ENCODE assay signal across 8 mouse cellular contexts in the genomic region with DNA sequence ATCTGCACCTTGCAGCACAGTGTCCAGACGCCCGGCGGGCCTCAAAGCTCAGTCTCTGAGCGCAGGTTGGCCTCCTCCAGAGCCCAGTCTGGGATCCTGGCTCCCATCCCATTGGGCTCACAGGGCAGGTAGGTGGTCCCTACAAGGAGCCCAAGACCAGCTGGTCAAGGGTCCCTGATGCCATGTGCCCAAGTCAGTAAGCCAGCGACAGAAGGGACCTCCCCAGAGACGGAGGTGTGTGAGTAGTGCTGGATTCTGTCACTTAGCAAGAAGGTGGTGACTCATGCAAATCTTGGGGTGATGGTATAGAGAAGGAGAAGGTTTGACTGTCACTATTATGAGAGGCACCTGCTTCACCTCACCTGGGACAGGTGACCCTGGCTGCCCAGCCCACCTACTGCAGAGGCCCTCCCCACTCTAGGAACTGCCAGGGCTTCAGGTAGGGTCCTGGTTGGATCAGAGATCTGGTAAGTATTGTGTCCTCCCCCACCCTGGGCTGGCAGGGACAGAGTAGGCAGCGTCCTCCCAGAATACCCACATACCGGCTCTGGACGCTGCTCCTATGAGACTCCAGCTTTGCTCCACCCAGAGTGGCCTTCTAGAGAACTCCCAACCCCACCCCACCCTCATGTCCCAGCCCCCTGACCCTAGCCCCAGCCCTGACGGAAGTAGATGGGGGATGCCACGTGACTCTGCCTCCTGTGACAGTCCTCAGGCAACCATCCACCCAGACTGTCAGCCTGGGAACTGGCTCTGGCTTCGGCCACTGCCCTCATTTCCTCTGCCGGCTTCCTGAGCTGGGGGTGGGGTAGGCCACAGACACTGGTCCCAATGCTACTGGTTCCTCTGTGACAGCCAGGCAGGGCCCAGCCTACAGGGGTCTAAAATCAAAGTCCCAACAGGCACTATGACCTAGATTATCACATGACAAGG. TPM values are rescaled to one million over a fixed set of nuclear protein-coding genes. Genes with fewer than 3 reads are reported as not detected.
DNase-seq lines count a peak whose midpoint lies in the region; ATAC-seq and TF ChIP-seq lines count a peak whose summit lies in the region.

No protein-coding gene starts in this region.

- 0 out of 2 replicates have a peak overlapping the region, but pooled peaks have one; percentile 7 for H3K9ac ChIP-seq in forebrain, embryonic 15.5 days (replicated peaks)
- H3K9ac ChIP-seq in forebrain, postnatal 0 days = no peak overlapping the region
- no peak overlapping the region for H3K9ac ChIP-seq in intestine, postnatal 0 days (ENCODE audit: low read depth, low read length)

- H3K4me3 ChIP-seq in forebrain, embryonic 15.5 days = no peak overlapping the region
- H3K4me3 ChIP-seq in forebrain, postnatal 0 days (ENCODE audit: low read depth, low read length) = no peak overlapping the region
- H3K4me3 ChIP-seq in intestine, postnatal 0 days (ENCODE audit: low read depth, low read length) = no peak overlapping the region
- peak overlapping the region; percentile 22; the same call in 1 of the 2 replicates for H3K4me3 ChIP-seq in small intestine, adult 2 months (ENCODE audit: low read depth, low read length)

- DNase-seq in forebrain, postnatal 0 days = no peak
- peak; percentile 73 for DNase-seq in adrenal gland, adult 8-10 months
- DNase-seq in heart, adult 11 months = peak; percentile 100
- DNase-seq in lung, adult 18-20 months = peak; percentile 88 to 93

- TF ChIP-seq POLR2A in small intestine, adult 2 months (IDR thresholded peaks at IDR 0.05; ENCODE audit: low read depth, low read length) = no peak

- no peaks in the 10 kb centered on the region for H3K36me3 ChIP-seq in forebrain, embryonic 15.5 days
- no peaks in the 10 kb centered on the region for H3K36me3 ChIP-seq in forebrain, postnatal 0 days (ENCODE audit: insufficient read depth)
- no peaks in the 10 kb centered on the region for H3K36me3 ChIP-seq in intestine, postnatal 0 days (ENCODE audit: control insufficient read depth, insufficient read depth)
- no peaks in the 10 kb centered on the region for H3K36me3 ChIP-seq in small intestine, adult 2 months (ENCODE audit: control insufficient read depth, insufficient read depth, low read length)

- 74% methylated on average over 13 of the region's 13 CpGs for WGBS in forebrain, embryonic 15.5 days
- WGBS in forebrain, postnatal 0 days = 68% methylated on average over 13 of the region's 13 CpGs
- WGBS in intestine, postnatal 0 days = 62% methylated on average over 13 of the region's 13 CpGs
- WGBS in small intestine, adult 2 months = 61% methylated on average over 13 of the region's 13 CpGs

- H3K4me2 ChIP-seq in forebrain, embryonic 15.5 days (replicated peaks) = no peak overlapping the region
- no peak overlapping the region for H3K4me2 ChIP-seq in forebrain, postnatal 0 days (ENCODE audit: low read depth)
- no peak overlapping the region for H3K4me2 ChIP-seq in intestine, postnatal 0 days (replicated peaks; ENCODE audit: low read depth)

- peaks cover 55% of the 10 kb centered on the region for H3K4me1 ChIP-seq in forebrain, embryonic 15.5 days
- H3K4me1 ChIP-seq in forebrain, postnatal 0 days (ENCODE audit: insufficient read depth) = peaks cover 14% of the 10 kb centered on the region; the same call in 1 of the 2 replicates
- no peaks in the 10 kb centered on the region for H3K4me1 ChIP-seq in intestine, postnatal 0 days (replicated peaks; ENCODE audit: control insufficient read depth, insufficient read depth, low read length)
- H3K4me1 ChIP-seq in small intestine, adult 2 months (ENCODE audit: control insufficient read depth, insufficient read depth, insufficient read length, low read length) = peaks cover 5% of the 10 kb centered on the region

- no peak for TF ChIP-seq CTCF in forebrain, postnatal 0 days (IDR thresholded peaks at IDR 0.05; ENCODE audit: low read depth)
- TF ChIP-seq CTCF in intestine, postnatal 0 days (IDR thresholded peaks at IDR 0.05; ENCODE audit: low read depth) = no peak
- TF ChIP-seq CTCF in small intestine, adult 2 months (IDR thresholded peaks at IDR 0.05; ENCODE audit: extremely low read depth, insufficient read length, insufficient replicate concordance, low read depth, low read length) = no peak

- no peaks in the 10 kb centered on the region for H3K9me3 ChIP-seq in forebrain, embryonic 15.5 days
- H3K9me3 ChIP-seq in forebrain, postnatal 0 days (ENCODE audit: low read length) = no peaks in the 10 kb centered on the region
- H3K9me3 ChIP-seq in intestine, postnatal 0 days (ENCODE audit: control insufficient read depth) = no peaks in the 10 kb centered on the region

- H3K27me3 ChIP-seq in forebrain, embryonic 15.5 days = no peaks in the 10 kb centered on the region
- H3K27me3 ChIP-seq in forebrain, postnatal 0 days (ENCODE audit: insufficient read depth, low read length) = no peaks in the 10 kb centered on the region
- peaks cover 6% of the 10 kb centered on the region; the same call in 1 of the 2 replicates for H3K27me3 ChIP-seq in intestine, postnatal 0 days (replicated peaks; ENCODE audit: control insufficient read depth, insufficient read depth, low read length)
- H3K27me3 ChIP-seq in small intestine, adult 2 months (ENCODE audit: control insufficient read depth, insufficient read depth, low read length) = peaks cover 8% of the 10 kb centered on the region

- H3K27ac ChIP-seq in forebrain, embryonic 15.5 days (replicated peaks) = no peak overlapping the region
- H3K27ac ChIP-seq in forebrain, postnatal 0 days (ENCODE audit: low read depth, low read length) = no peak overlapping the region
- H3K27ac ChIP-seq in intestine, postnatal 0 days (ENCODE audit: low read depth, low read length) = peak overlapping the region; percentile 15; the same call in 1 of the 2 replicates
- peak overlapping the region; percentile 41; the same call in 1 of the 2 replicates for H3K27ac ChIP-seq in small intestine, adult 2 months (ENCODE audit: insufficient read depth, low read depth, low read length)

- no peak for ATAC-seq in forebrain, embryonic 15.5 days (replicated peaks)
- no peak for ATAC-seq in forebrain, postnatal 0 days
- ATAC-seq in intestine, postnatal 0 days = peak; percentile 47; the same call in 1 of the 2 replicates
- no peak for ATAC-seq in erythroid progenitor cell, adult 5-6 weeks (replicated peaks; ENCODE audit: low FRiP score, poor library complexity, severe bottlenecking)

RNA-seq across cellular contexts. Expression of gene Aatk, which starts 5.5 kb away (rescaled TPM):
- polyA plus RNA-seq in forebrain, embryonic 15.5 days (2015; fragmentation: Nextera tagmentation; extraction: Ambion mirVana) = 21.9 and 22.5 TPM in 2 replicates
- 104 and 110 TPM in 2 replicates for total RNA-seq in forebrain, postnatal 0 days (2014; rRNA removed)
- polyA plus RNA-seq in forebrain, postnatal 0 days (2015; fragmentation: Nextera tagmentation; extraction: Ambion mirVana) = 27.3 and 31.7 TPM in 2 replicates
- total RNA-seq in adrenal gland, adult 8-10 months (2022) = 10 to 100 TPM; 14.3 to 22.8 (median 18.3) TPM
- 1.6 and 1.7 TPM in 2 replicates for polyA plus RNA-seq in intestine, postnatal 0 days (2015; fragmentation: Nextera tagmentation; extraction: Ambion mirVana)
- polyA plus RNA-seq in small intestine, adult 2 months (2012; rRNA removed) = 4.6 and 6.0 TPM in 2 replicates
- 0.84 and 1.4 TPM in 2 replicates for total RNA-seq in erythroid progenitor cell, adult 5-6 weeks (2015; ENCODE audit: low replicate concordance)
- 0.26 and 0.53 TPM in 2 replicates for total RNA-seq in erythroid progenitor cell, adult 5-6 weeks (2017; ENCODE audit: low replicate concordance)

RNA-seq across cellular contexts. Expression of gene Cep131, which starts 45.2 kb away (rescaled TPM):
- polyA plus RNA-seq in forebrain, embryonic 15.5 days (2015; fragmentation: Nextera tagmentation; extraction: Ambion mirVana) = 34.6 and 35.0 TPM in 2 replicates
- total RNA-seq in forebrain, postnatal 0 days (2014; rRNA removed) = 18.3 and 21.4 TPM in 2 replicates
- 21.0 and 22.0 TPM in 2 replicates for polyA plus RNA-seq in forebrain, postnatal 0 days (2015; fragmentation: Nextera tagmentation; extraction: Ambion mirVana)
- 100 to 1,000 TPM in 2 of 4 experiments, 10 to 100 TPM in 2; 42.9 to 315 (median 94.5) TPM for total RNA-seq in adrenal gland, adult 8-10 months (2022)
- polyA plus RNA-seq in intestine, postnatal 0 days (2015; fragmentation: Nextera tagmentation; extraction: Ambion mirVana) = 4.8 and 5.6 TPM in 2 replicates
- 3.2 TPM in 2 replicates for polyA plus RNA-seq in small intestine, adult 2 months (2012; rRNA removed)
- 3.2 TPM in 1 of 2 replicates, not detected in the other for total RNA-seq in erythroid progenitor cell, adult 5-6 weeks (2015; ENCODE audit: low replicate concordance)
- 0.51 and 2.3 TPM in 2 replicates for total RNA-seq in erythroid progenitor cell, adult 5-6 weeks (2017; ENCODE audit: low replicate concordance)

RNA-seq across cellular contexts. Expression of gene Tepsin, which starts 57.1 kb away (rescaled TPM):
- 18.7 and 21.9 TPM in 2 replicates for polyA plus RNA-seq in forebrain, embryonic 15.5 days (2015; fragmentation: Nextera tagmentation; extraction: Ambion mirVana)
- 19.0 and 25.8 TPM in 2 replicates for total RNA-seq in forebrain, postnatal 0 days (2014; rRNA removed)
- polyA plus RNA-seq in forebrain, postnatal 0 days (2015; fragmentation: Nextera tagmentation; extraction: Ambion mirVana) = 12.7 and 14.8 TPM in 2 replicates
- 10 to 100 TPM; 15.2 to 19.1 (median 15.7) TPM for total RNA-seq in adrenal gland, adult 8-10 months (2022)
- polyA plus RNA-seq in intestine, postnatal 0 days (2015; fragmentation: Nextera tagmentation; extraction: Ambion mirVana) = 13.5 and 15.1 TPM in 2 replicates
- 47.0 and 79.3 TPM in 2 replicates for polyA plus RNA-seq in small intestine, adult 2 months (2012; rRNA removed)
- 4.3 and 27.2 TPM in 2 replicates for total RNA-seq in erythroid progenitor cell, adult 5-6 weeks (2015; ENCODE audit: low replicate concordance)
- 11.0 and 25.7 TPM in 2 replicates for total RNA-seq in erythroid progenitor cell, adult 5-6 weeks (2017; ENCODE audit: low replicate concordance)

RNA-seq across cellular contexts. Expression of gene Ndufaf8, which starts 57.3 kb away (rescaled TPM):
- polyA plus RNA-seq in forebrain, embryonic 15.5 days (2015; fragmentation: Nextera tagmentation; extraction: Ambion mirVana) = 49.7 and 56.9 TPM in 2 replicates
- 16.7 and 32.2 TPM in 2 replicates for total RNA-seq in forebrain, postnatal 0 days (2014; rRNA removed)
- 58.1 and 74.8 TPM in 2 replicates for polyA plus RNA-seq in forebrain, postnatal 0 days (2015; fragmentation: Nextera tagmentation; extraction: Ambion mirVana)
- total RNA-seq in adrenal gland, adult 8-10 months (2022) = 10 to 100 TPM; 55.2 to 74.8 (median 64.3) TPM
- 153 TPM in 2 replicates for polyA plus RNA-seq in intestine, postnatal 0 days (2015; fragmentation: Nextera tagmentation; extraction: Ambion mirVana)
- 47.0 and 74.1 TPM in 2 replicates for polyA plus RNA-seq in small intestine, adult 2 months (2012; rRNA removed)
- total RNA-seq in erythroid progenitor cell, adult 5-6 weeks (2015; ENCODE audit: low replicate concordance) = 12.6 TPM in 1 of 2 replicates, not detected in the other
- 3.1 TPM in 1 of 2 replicates, not detected in the other for total RNA-seq in erythroid progenitor cell, adult 5-6 weeks (2017; ENCODE audit: low replicate concordance)

Comparison
In these comparisons a context has a peak if more than half of its experiments do, and no peak if none do; other contexts are left out.
1. H3K27ac ChIP-seq: peak in intestine, postnatal 0 days (single experiment) and small intestine, adult 2 months (single experiment); none in forebrain, embryonic 15.5 days (single experiment) and forebrain, postnatal 0 days (single experiment).